Mouse (Mus musculus) frontal cortex, postnatal 36 days (tissue): Measurements from ENCODE around the gene Defb38.

ENCODE experiments used
- DNase-seq, 2 experiments: peaks; one replicate each; pipeline ENCODE4 v3.0.0; 2022; ENCODE audit warnings: low spot score in 2 of 2

Defb38 gene

GRCm38 (mm10) chr8:19026466-19026865, at the start of gene Defb38:
Gene Defb38, minus strand, starts transcription at chr8:19026566.
- no peak for DNase-seq

GRCm38 (mm10) chr8:19066013-19066412, 39.6 kb upstream of the Defb38 start:
- DNase-seq = no peak

GRCm38 (mm10) chr8:19064710-19065109, 38.3 kb upstream of the Defb38 start, which contains the start of gene Defb39:
Gene Defb39, minus strand, starts transcription at chr8:19064810.
- no peak for DNase-seq

- DNase-seq = no peak
These were observed 36.5 kb upstream of the Defb38 start for GRCm38 (mm10) chr8:19062891-19063290.

GRCm38 (mm10) chr8:19045242-19045641, 18.9 kb upstream of the Defb38 start:
- no peak for DNase-seq
